Comparison of ENCODE assay signal across 17 mouse cellular contexts in genomic region chr2:76334596-76334995, GRCm38 (mm10). TPM values are rescaled to one million over a fixed set of nuclear protein-coding genes. Genes with fewer than 3 reads are reported as not detected.
DNase-seq lines count a peak whose midpoint lies in the region; ATAC-seq and TF ChIP-seq lines count a peak whose summit lies in the region.
"Had no signal": no experiment of that assay in that cellular context is flagged by ENCODE, and none has a peak within 500 bp of the region (broad histone marks: within the 10 kb centered on the region; RNA-seq: fewer than 3 reads in every experiment).

No protein-coding gene starts in this region.

- H3K27ac ChIP-seq in gastrocnemius, adult 2 months = no peak overlapping the region
- H3K27ac ChIP-seq in liver, embryonic 14.5 days = no peak overlapping the region
- no peak overlapping the region for H3K27ac ChIP-seq in heart, embryonic 12.5 days (ENCODE audit: poor library complexity, severe bottlenecking)
- H3K27ac ChIP-seq: hindbrain, embryonic 13.5 days; liver, embryonic 15.5 days had no signal

- no peak for TF ChIP-seq EP300 in liver, embryonic 14.5 days (IDR thresholded peaks at IDR 0.05; ENCODE audit: low read depth)

- H3K9me3 ChIP-seq in liver, embryonic 14.5 days (ENCODE audit: control insufficient read depth, low read length) = no peaks in the 10 kb centered on the region
- no peaks in the 10 kb centered on the region for H3K9me3 ChIP-seq in E14TG2a.4 (ENCODE audit: low read length)
- H3K9me3 ChIP-seq in heart, embryonic 12.5 days (replicated peaks) = no peaks in the 10 kb centered on the region
- H3K9me3 ChIP-seq: hindbrain, embryonic 13.5 days; liver, embryonic 15.5 days had no signal

- TF ChIP-seq POLR2A in brain, embryonic 14.5 days (IDR thresholded peaks at IDR 0.05; ENCODE audit: borderline replicate concordance, extremely low read depth, insufficient read depth, insufficient read length, poor library complexity, severe bottlenecking) = no peak

- no peak overlapping the region for H3K9ac ChIP-seq in liver, embryonic 14.5 days (replicated peaks)
- no peak overlapping the region for H3K9ac ChIP-seq in heart, embryonic 12.5 days
- H3K9ac ChIP-seq: hindbrain, embryonic 13.5 days; liver, embryonic 15.5 days had no signal

- ATAC-seq in liver, embryonic 14.5 days (ENCODE audit: insufficient read depth) = no peak
- ATAC-seq in heart, embryonic 12.5 days (ENCODE audit: insufficient number of reproducible peaks, low FRiP score) = no peak

- no peak for DNase-seq in gastrocnemius, adult 2 months
- no peak for DNase-seq in gastrocnemius, postnatal 4 days (ENCODE audit: low spot score in 2 of 2)
- no peak for DNase-seq in liver, embryonic 14.5 days (ENCODE audit: low read depth in 3 of 3, low spot score in 3 of 3)
- DNase-seq in liver = no peak
- no peak for DNase-seq in brain, embryonic 14.5 days (ENCODE audit: low read depth)
- DNase-seq in ovary, postnatal 36 days (ENCODE audit: low spot score) = no peak
- DNase-seq: layer of hippocampus, postnatal 36 days had no signal

- peak; percentile 18; the same call in 1 of the 2 replicates for TF ChIP-seq CTCF in gastrocnemius, adult 2 months (IDR thresholded peaks at IDR 0.05)
- TF ChIP-seq CTCF in liver, embryonic 14.5 days (IDR thresholded peaks at IDR 0.05; ENCODE audit: low read depth) = peak; percentile 38; the same call in 1 of the 2 replicates
- peak; percentile 26 for TF ChIP-seq CTCF in E14TG2a.4 (conservative IDR thresholded peaks at IDR 0.05; ENCODE audit: low read length)
- TF ChIP-seq CTCF in brain, embryonic 14.5 days (IDR thresholded peaks at IDR 0.05; ENCODE audit: borderline replicate concordance, extremely low read depth, insufficient read depth, insufficient read length) = peak; percentile 42; the same call in 1 of the 2 replicates

- intact Hi-C loops in gastrocnemius, adult 2 months (cut with DNase I) = no loop called here

- no peaks in the 10 kb centered on the region for H3K4me1 ChIP-seq in liver, embryonic 14.5 days (replicated peaks; ENCODE audit: control insufficient read depth in 2 of 2, insufficient read depth in 2 of 2, low read length in 1 of 2)
- peaks cover 32% of the 10 kb centered on the region for H3K4me1 ChIP-seq in E14TG2a.4 (replicated peaks; ENCODE audit: low read depth, low read length)
- H3K4me1 ChIP-seq in heart, embryonic 12.5 days (replicated peaks) = peaks cover 11% of the 10 kb centered on the region

- no peak overlapping the region for H3K4me3 ChIP-seq in gastrocnemius, adult 2 months
- no peak overlapping the region for H3K4me3 ChIP-seq in liver, embryonic 14.5 days (ENCODE audit: insufficient read depth in 1 of 2, low read depth in 2 of 2, low read length in 2 of 2)
- H3K4me3 ChIP-seq in E14TG2a.4 (replicated peaks; ENCODE audit: low read length) = no peak overlapping the region
- H3K4me3 ChIP-seq in heart, embryonic 12.5 days = no peak overlapping the region
- H3K4me3 ChIP-seq: hindbrain, embryonic 13.5 days; liver, embryonic 15.5 days; megakaryocyte, embryonic 14.5 days had no signal

- H3K4me2 ChIP-seq in liver, embryonic 14.5 days (ENCODE audit: low read depth) = no peak overlapping the region
- H3K4me2 ChIP-seq in heart, embryonic 12.5 days = no peak overlapping the region
- H3K4me2 ChIP-seq: heart, embryonic 11.5 days; hindbrain, embryonic 13.5 days; liver, embryonic 15.5 days had no signal

- peaks cover 8% of the 10 kb centered on the region for H3K27me3 ChIP-seq in liver, embryonic 14.5 days (ENCODE audit: control insufficient read depth, insufficient read depth, low read length)
- peaks cover 35% of the 10 kb centered on the region for H3K27me3 ChIP-seq in E14TG2a.4 (ENCODE audit: insufficient read depth, low read length)
- H3K27me3 ChIP-seq in heart, embryonic 12.5 days (replicated peaks) = peaks cover 28% of the 10 kb centered on the region

- WGBS in liver, embryonic 14.5 days (ENCODE audit: insufficient replicate concordance) = 62% methylated on average over 5 of the region's 5 CpGs
- 79% methylated on average over 5 of the region's 5 CpGs for WGBS in heart, embryonic 12.5 days

- H3K36me3 ChIP-seq in liver, embryonic 14.5 days (replicated peaks; ENCODE audit: control insufficient read depth, insufficient read depth, low read depth) = no peaks in the 10 kb centered on the region
- H3K36me3 ChIP-seq in E14TG2a.4 (ENCODE audit: insufficient read depth, low read length) = no peaks in the 10 kb centered on the region
- no peaks in the 10 kb centered on the region for H3K36me3 ChIP-seq in heart, embryonic 12.5 days
- H3K36me3 ChIP-seq: hindbrain, embryonic 13.5 days; liver, embryonic 15.5 days had no signal

RNA-seq across cellular contexts. Expression of gene Pde11a, which starts 4.0 kb away (rescaled TPM):
- under 1 TPM; 0.17 to 0.33 TPM for total RNA-seq in gastrocnemius, adult 2 months (2021)
- under 1 TPM; 0.13 to 0.15 TPM for total RNA-seq in gastrocnemius, postnatal 4 days (2021)
- polyA plus RNA-seq in liver, embryonic 14.5 days (2012; rRNA removed) = 0.01 TPM in 2 replicates
- polyA plus RNA-seq in liver, embryonic 14.5 days (2014; fragmentation: Nextera tagmentation; extraction: Ambion mirVana) = 0.06 TPM in 1 of 2 replicates, not detected in the other
- polyA plus RNA-seq in brain, embryonic 14.5 days (2012; rRNA removed) = 0.37 and 0.53 TPM in 2 replicates
- polyA plus RNA-seq in heart, embryonic 12.5 days (2016; fragmentation: Nextera tagmentation; extraction: Ambion mirVana) = 0.06 TPM in 2 replicates
- polyA plus RNA-seq: liver, embryonic 15.5 days had no signal

RNA-seq across cellular contexts. Expression of gene Cyct, which starts 25.7 kb away (rescaled TPM):
- not detected for total RNA-seq in gastrocnemius, adult 2 months (2021)
- not detected for total RNA-seq in gastrocnemius, postnatal 4 days (2021)
- polyA plus RNA-seq in liver, embryonic 14.5 days (2012; rRNA removed) = not detected in 2 replicates
- polyA plus RNA-seq in liver, embryonic 14.5 days (2014; fragmentation: Nextera tagmentation; extraction: Ambion mirVana) = not detected in 2 replicates
- polyA plus RNA-seq in brain, embryonic 14.5 days (2012; rRNA removed) = not detected in 2 replicates
- polyA plus RNA-seq in heart, embryonic 12.5 days (2016; fragmentation: Nextera tagmentation; extraction: Ambion mirVana) = not detected in 2 replicates
- total RNA-seq: layer of hippocampus, postnatal 36 days had no signal
- polyA plus RNA-seq: cortical plate, adult 2 months; hindbrain, embryonic 13.5 days; kidney, embryonic 16.5 days; liver, embryonic 15.5 days; neural tube, embryonic 11.5 days; thymus, postnatal 0 days had no signal

RNA-seq across cellular contexts. Expression of gene Rbm45, which starts 35.2 kb away (rescaled TPM):
- 10 to 100 TPM in 1 of 2 experiments, 1 to 10 TPM in 1; 9.4 to 11.4 TPM for total RNA-seq in gastrocnemius, adult 2 months (2021)
- 10 to 100 TPM; 22.6 to 24.2 TPM for total RNA-seq in gastrocnemius, postnatal 4 days (2021)
- polyA plus RNA-seq in liver, embryonic 14.5 days (2012; rRNA removed) = 5.8 and 8.5 TPM in 2 replicates
- 5.7 and 6.2 TPM in 2 replicates for polyA plus RNA-seq in liver, embryonic 14.5 days (2014; fragmentation: Nextera tagmentation; extraction: Ambion mirVana)
- 34.7 and 38.5 TPM in 2 replicates for polyA plus RNA-seq in brain, embryonic 14.5 days (2012; rRNA removed)
- 14.2 and 14.9 TPM in 2 replicates for polyA plus RNA-seq in heart, embryonic 12.5 days (2016; fragmentation: Nextera tagmentation; extraction: Ambion mirVana)
